8 mouse cellular contexts compared by ENCODE assay signal in the genomic region with DNA sequence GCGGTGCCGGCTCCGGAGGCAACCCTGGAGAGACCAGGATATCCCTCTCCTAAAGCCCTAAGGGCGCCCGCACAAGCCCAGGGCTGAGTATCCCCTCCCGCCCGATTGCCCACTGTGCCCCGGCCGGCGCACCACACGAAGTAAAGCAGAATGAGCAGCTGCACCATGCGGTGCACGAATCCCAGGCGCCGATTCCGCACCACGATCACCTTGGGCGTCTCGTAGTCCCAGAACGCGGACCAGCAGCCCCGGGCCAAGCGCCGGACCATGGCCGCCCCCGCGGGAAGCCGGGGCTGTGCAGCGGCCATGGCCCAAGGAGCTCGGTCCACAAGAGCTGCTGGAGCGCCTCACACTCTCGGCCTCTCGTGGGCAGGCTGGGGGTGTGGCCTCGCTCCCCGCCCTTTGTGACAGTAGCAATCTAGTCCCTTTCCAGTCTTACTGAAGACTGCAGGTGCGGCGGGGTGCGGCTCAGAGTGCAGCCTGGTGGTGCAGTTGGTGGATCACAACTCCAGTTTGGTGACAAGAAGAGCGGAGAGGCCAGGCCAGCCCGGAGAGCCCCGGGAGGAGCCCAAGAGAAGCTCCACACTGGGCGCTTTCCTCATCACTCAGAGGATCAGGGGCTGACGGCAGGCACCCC. TPM values are rescaled to one million over a fixed set of nuclear protein-coding genes. Genes with fewer than 3 reads are reported as not detected.
A peak's percentile ranks its signal among the peaks of the same experiment; 100 is the strongest.
DNase-seq lines count a peak whose midpoint lies in the region; ATAC-seq and TF ChIP-seq lines count a peak whose summit lies in the region.

A gene (minus strand): TSS at position 565 of the 637 bp plus-strand sequence.

- H3K9ac ChIP-seq in ES-Bruce4 (ENCODE audit: low read depth, poor library complexity, severe bottlenecking), result peak within 1 kb of the TSS; percentile 30
- peak within 1 kb of the TSS; percentile 67 for H3K9ac ChIP-seq in hindbrain, embryonic 14.5 days
- H3K9ac ChIP-seq in limb, embryonic 15.5 days, result peak within 1 kb of the TSS; percentile 35; the same call in 1 of the 2 replicates
- H3K9ac ChIP-seq in midbrain, embryonic 13.5 days (replicated peaks), result peak within 1 kb of the TSS; percentile 70

- no peak within 1 kb of the TSS for H3K27ac ChIP-seq in ES-Bruce4 (ENCODE audit: insufficient read depth, low read length)
- H3K27ac ChIP-seq in forebrain, embryonic 10.5 days, result peak within 1 kb of the TSS; percentile 72
- no peak within 1 kb of the TSS for H3K27ac ChIP-seq in hindbrain, embryonic 14.5 days
- H3K27ac ChIP-seq in limb, embryonic 15.5 days, result no peak within 1 kb of the TSS
- no peak within 1 kb of the TSS for H3K27ac ChIP-seq in midbrain, embryonic 13.5 days

- H3K4me2 ChIP-seq in hindbrain, embryonic 14.5 days (replicated peaks), result peak within 1 kb of the TSS; percentile 98
- H3K4me2 ChIP-seq in limb, embryonic 15.5 days, result peak within 1 kb of the TSS; percentile 93
- H3K4me2 ChIP-seq in midbrain, embryonic 13.5 days (replicated peaks), result peak within 1 kb of the TSS; percentile 88

- H3K36me3 ChIP-seq in ES-Bruce4 (ENCODE audit: control insufficient read depth, insufficient read depth, low read length, poor library complexity, severe bottlenecking), result 0 out of 2 replicates have a peak, but pooled peaks cover 2% of the 10 kb centered on the region
- H3K36me3 ChIP-seq in forebrain, embryonic 10.5 days (replicated peaks), result peaks cover 31% of the 10 kb centered on the region
- no peaks in the 10 kb centered on the region for H3K36me3 ChIP-seq in hindbrain, embryonic 14.5 days (replicated peaks; ENCODE audit: control insufficient read depth, insufficient read depth)
- H3K36me3 ChIP-seq in limb, embryonic 15.5 days, result 0 out of 2 replicates have a peak, but pooled peaks cover 5% of the 10 kb centered on the region
- H3K36me3 ChIP-seq in midbrain, embryonic 13.5 days, result 0 out of 2 replicates have a peak, but pooled peaks cover 5% of the 10 kb centered on the region

- no peak for TF ChIP-seq POLR2A in ES-Bruce4 (IDR thresholded peaks at IDR 0.05; ENCODE audit: insufficient read depth, low read length)

- H3K27me3 ChIP-seq in ES-Bruce4 (ENCODE audit: control insufficient read depth, insufficient read depth, low read length, poor library complexity, severe bottlenecking), result no peaks in the 10 kb centered on the region
- peaks cover 49% of the 10 kb centered on the region for H3K27me3 ChIP-seq in forebrain, embryonic 10.5 days (ENCODE audit: poor library complexity, severe bottlenecking)
- peaks cover 16% of the 10 kb centered on the region for H3K27me3 ChIP-seq in hindbrain, embryonic 14.5 days (ENCODE audit: control insufficient read depth, insufficient read depth, low read length)
- peaks cover 26% of the 10 kb centered on the region for H3K27me3 ChIP-seq in limb, embryonic 15.5 days
- H3K27me3 ChIP-seq in midbrain, embryonic 13.5 days, result peaks cover 35% of the 10 kb centered on the region

- WGBS in forebrain, embryonic 10.5 days, result 2% methylated on average over 43 of the region's 43 CpGs
- WGBS in hindbrain, embryonic 14.5 days, result 1% methylated on average over 42 of the region's 43 CpGs
- WGBS in limb, embryonic 15.5 days, result 2% methylated on average over 43 of the region's 43 CpGs
- WGBS in midbrain, embryonic 13.5 days, result under 1% methylated on average over 43 of the region's 43 CpGs

- peaks cover 4% of the 10 kb centered on the region for H3K4me1 ChIP-seq in ES-Bruce4 (ENCODE audit: control insufficient read depth, insufficient read depth, low read length)
- peaks cover 17% of the 10 kb centered on the region for H3K4me1 ChIP-seq in forebrain, embryonic 10.5 days
- peaks cover 12% of the 10 kb centered on the region for H3K4me1 ChIP-seq in hindbrain, embryonic 14.5 days (replicated peaks; ENCODE audit: control insufficient read depth, insufficient read depth, low read length)
- peaks cover 18% of the 10 kb centered on the region for H3K4me1 ChIP-seq in limb, embryonic 15.5 days
- H3K4me1 ChIP-seq in midbrain, embryonic 13.5 days (replicated peaks), result peaks cover 13% of the 10 kb centered on the region

- no peaks in the 10 kb centered on the region for H3K9me3 ChIP-seq in ES-Bruce4 (replicated peaks; ENCODE audit: control insufficient read depth, insufficient read depth, low read length, poor library complexity, severe bottlenecking)
- H3K9me3 ChIP-seq in forebrain, embryonic 10.5 days, result no peaks in the 10 kb centered on the region
- no peaks in the 10 kb centered on the region for H3K9me3 ChIP-seq in hindbrain, embryonic 14.5 days (ENCODE audit: control insufficient read depth, low read length)
- H3K9me3 ChIP-seq in limb, embryonic 15.5 days, result no peaks in the 10 kb centered on the region
- no peaks in the 10 kb centered on the region for H3K9me3 ChIP-seq in midbrain, embryonic 13.5 days

- H3K4me3 ChIP-seq in ES-Bruce4 (ENCODE audit: low read depth, low read length), result peak within 1 kb of the TSS; percentile 61
- H3K4me3 ChIP-seq in forebrain, embryonic 10.5 days, result peak within 1 kb of the TSS; percentile 62
- peak within 1 kb of the TSS; percentile 51 for H3K4me3 ChIP-seq in hindbrain, embryonic 14.5 days (replicated peaks; ENCODE audit: low read length)
- H3K4me3 ChIP-seq in limb, embryonic 15.5 days, result peak within 1 kb of the TSS; percentile 46
- peak within 1 kb of the TSS; percentile 54 for H3K4me3 ChIP-seq in midbrain, embryonic 13.5 days (replicated peaks)

- no peak for TF ChIP-seq CTCF in ES-Bruce4 (IDR thresholded peaks at IDR 0.05; ENCODE audit: low read depth, low read length)

- no peak for TF ChIP-seq EP300 in ES-Bruce4 (IDR thresholded peaks at IDR 0.05; ENCODE audit: insufficient read depth, low read depth, low read length)

- peak; percentile 75 for DNase-seq in adrenal gland, adult 2 months
- peak; percentile 61 for DNase-seq in forebrain, embryonic 10.5 days (ENCODE audit: extremely low spot score, low spot score)
- DNase-seq in hindbrain, embryonic 14.5 days (ENCODE audit: low spot score), result peak; percentile 31
- peak; percentile 64 for DNase-seq in thymus, postnatal 4 days
- DNase-seq in layer of hippocampus, postnatal 36 days, result no peak

- peak; percentile 68; the same call in 1 of the 2 replicates for ATAC-seq in hindbrain, embryonic 14.5 days (ENCODE audit: low FRiP score)
- peak; percentile 37 for ATAC-seq in limb, embryonic 15.5 days (ENCODE audit: insufficient number of reproducible peaks, low FRiP score, low TSS enrichment, low read depth)
- peak; percentile 81 for ATAC-seq in midbrain, embryonic 13.5 days

RNA-seq across cellular contexts. Expression of the gene that starts here (rescaled TPM):
- 0.58 and 1.2 TPM in 2 replicates for polyA plus RNA-seq in ES-Bruce4 (2011; ENCODE audit: insufficient read depth, insufficient read length, low read depth, missing spikeins)
- under 1 TPM; 0.23 to 0.38 TPM for total RNA-seq in adrenal gland, adult 2 months (2021)
- 0.18 and 0.58 TPM in 2 replicates for polyA plus RNA-seq in adrenal gland, adult 2 months (2012; rRNA removed)
- polyA plus RNA-seq in forebrain, embryonic 10.5 days (2016; fragmentation: Nextera tagmentation; extraction: Ambion mirVana), result 0.49 and 0.74 TPM in 2 replicates
- polyA plus RNA-seq in hindbrain, embryonic 14.5 days (2014; fragmentation: Nextera tagmentation; extraction: Ambion mirVana), result 9.9 and 12.2 TPM in 2 replicates
- polyA plus RNA-seq in limb, embryonic 15.5 days (2015; fragmentation: Nextera tagmentation; extraction: Ambion mirVana), result 1.2 and 1.4 TPM in 2 replicates
- polyA plus RNA-seq in midbrain, embryonic 13.5 days (2015; fragmentation: Nextera tagmentation; extraction: Ambion mirVana), result 3.2 and 3.8 TPM in 2 replicates
- total RNA-seq in layer of hippocampus, postnatal 36 days (2021), result under 1 TPM in 1 of 2 experiments, not detected in 1; 0.27 TPM

Comparison
In these comparisons a context has a peak if more than half of its experiments do, and no peak if none do; other contexts are left out.
1. Peak in DNase-seq in adrenal gland, adult 2 months; RNA of the gene not detected or under 1 TPM.
2. Peak in DNase-seq, H3K4me3 ChIP-seq and H3K27ac ChIP-seq in forebrain, embryonic 10.5 days; RNA of the gene not detected or under 1 TPM.
3. DNase-seq: peak in hindbrain, embryonic 14.5 days (single experiment) and thymus, postnatal 4 days (single experiment); none in layer of hippocampus, postnatal 36 days (0 of 2).
4. Peak in every context shown above with its lines, with median percentiles within 50 percentile points of each other: H3K4me3 ChIP-seq, H3K9ac ChIP-seq, ATAC-seq and H3K4me2 ChIP-seq.